Mouse (Mus musculus) intestine, postnatal 0 days (tissue): ENCODE measurements at regions not wholly inside any gene's neighbourhood (a gene's known extent, or its start where the extent isn't known, plus 50 kb on each side); places are given as distances from the start of the nearest gene placed in this dataset.

Source experiments
- ATAC-seq: fragments of 200-750 bp; cut with Nextera tagmentation; 2 replicates; pipeline ENCODE4 v1.8.0; 2017; ENCODE audit warnings: mild to moderate bottlenecking, moderate TSS enrichment, moderate library complexity
- H3K27ac ChIP-seq: fragments of 300-500 bp; sonication (generic); 2 replicates; pipeline ENCODE4 v1.5.1; 2014; ENCODE audit warnings: mild to moderate bottlenecking, low read depth, low read length, moderate library complexity
- H3K27me3 ChIP-seq: fragments of 300-500 bp; sonication (generic); replicated peaks from 2 replicates; pipeline ENCODE4 v1.6.1; 2014; ENCODE audit warnings: low read length, mixed read lengths; ENCODE audit not compliant: control insufficient read depth, insufficient read depth
- H3K36me3 ChIP-seq: fragments of 300-500 bp; sonication (generic); 2 replicates; pipeline ENCODE4 v1.6.1; 2014; ENCODE audit warnings: mild to moderate bottlenecking, moderate library complexity; ENCODE audit not compliant: control insufficient read depth, insufficient read depth
- H3K4me1 ChIP-seq: fragments of 300-500 bp; sonication (generic); replicated peaks from 2 replicates; pipeline ENCODE4 v1.6.1; 2014; ENCODE audit warnings: antibody characterized with exemption, low read length, mixed read lengths; ENCODE audit not compliant: control insufficient read depth, insufficient read depth
- H3K4me2 ChIP-seq: fragments of 300-500 bp; sonication (generic); replicated peaks from 2 replicates; pipeline ENCODE4 v1.6.1; 2014; ENCODE audit warnings: low read depth, mild to moderate bottlenecking, moderate library complexity
- H3K4me3 ChIP-seq: fragments of 300-500 bp; sonication (generic); 2 replicates; pipeline ENCODE4 v1.5.1; 2014; ENCODE audit warnings: low read depth, low read length
- H3K9ac ChIP-seq: fragments of 300-500 bp; sonication (generic); 2 replicates; pipeline ENCODE4 v1.6.1; 2014; ENCODE audit warnings: mild to moderate bottlenecking, low read depth, low read length
- H3K9me3 ChIP-seq: fragments of 300-500 bp; sonication (generic); 2 replicates; pipeline ENCODE4 v1.6.1; 2016; ENCODE audit warnings: mixed run types; ENCODE audit not compliant: control insufficient read depth
- CTCF ChIP-seq: sonication (generic); IDR thresholded peaks from 2 replicates; pipeline ENCODE4 v1.5.1; 2016; ENCODE audit warnings: low read depth, mild to moderate bottlenecking, control low read depth, antibody characterized with exemption, moderate library complexity
- WGBS: fragments of 180-500 bp; shearing (Covaris S2); extraction: QIAGEN DNeasy Blood & Tissue Kit; methylation state at CpG from one replicate; pipeline ENCODE4 v1.1.7; 2014; 5-methylcytosine and 5-hydroxymethylcytosine counted together

- Histone ChIP-seq H3K4me1 (peaks cover 15% of the 10 kb centered on the region; the same call in 1 of the 2 replicates), H3K9ac (no peak overlapping the region), H3K27ac (no peak overlapping the region), H3K27me3 (no peaks in the 10 kb centered on the region), H3K9me3 (0 out of 2 replicates have a peak, but pooled peaks cover 3% of the 10 kb centered on the region), H3K4me3 (no peak overlapping the region), H3K36me3 (no peaks in the 10 kb centered on the region), H3K4me2 (no peak overlapping the region)
- WGBS, result 90% methylated on average over 10 of the region's 10 CpGs
- no peak for ATAC-seq
- no peak for TF ChIP-seq CTCF
These were observed 68.4 kb upstream of the Armc2 start for GRCm38 (mm10) chr10:42086691-42087090.

DNA sequence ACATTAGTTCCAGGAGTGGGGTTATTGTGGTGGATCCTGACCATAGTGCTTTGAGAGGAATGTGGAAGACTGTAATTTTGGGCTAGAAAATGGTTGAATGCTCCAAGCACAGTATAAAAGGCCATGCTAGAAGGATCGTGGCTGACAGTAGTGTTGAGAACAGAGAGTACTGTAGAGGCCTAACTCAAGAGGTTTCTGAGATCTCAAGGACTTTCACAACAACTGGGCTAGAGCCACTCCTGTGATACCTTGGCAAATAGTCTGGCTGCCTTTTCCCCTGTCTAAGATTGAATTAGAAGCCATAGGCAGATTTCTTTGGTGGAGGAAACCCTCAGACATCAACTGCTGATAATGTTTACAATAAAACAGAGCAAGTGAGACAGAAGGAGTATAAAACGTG is 67.1 kb upstream of the Armc2 start:
- ATAC-seq, result no peak

DNA sequence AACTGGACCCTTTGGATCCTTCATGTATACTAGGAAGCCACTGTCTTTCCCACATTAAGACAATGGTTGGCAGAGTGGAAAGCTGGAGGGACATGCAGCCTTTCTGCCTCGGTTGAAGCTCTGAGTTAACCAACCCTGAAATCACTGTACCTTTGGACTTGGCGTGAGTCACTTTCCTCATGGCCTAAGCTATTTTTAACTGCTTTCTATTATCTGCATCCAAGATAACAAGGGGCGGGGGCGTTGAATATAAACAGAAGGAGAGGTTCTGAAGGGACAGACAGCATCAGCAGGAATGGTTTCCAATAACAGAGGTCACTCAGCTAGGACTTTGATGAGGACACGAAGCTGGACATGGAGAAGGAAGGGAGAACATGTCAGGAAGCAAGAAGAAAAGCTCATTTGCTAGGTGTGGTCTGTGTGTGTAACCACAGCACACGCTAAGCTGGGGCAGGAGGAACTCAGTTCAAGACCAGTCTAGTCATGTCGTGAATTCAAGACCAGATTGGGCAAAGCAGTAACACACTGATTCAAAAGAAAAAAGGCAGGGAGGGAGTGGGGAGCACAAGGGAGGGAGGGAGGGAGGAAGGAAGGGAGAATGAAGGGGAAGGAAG is 64.1 kb upstream of the Armc2 start:
- no peaks in the 10 kb centered on the region for H3K27me3 ChIP-seq
- 0 out of 2 replicates have a peak, but pooled peaks cover 3% of the 10 kb centered on the region for H3K9me3 ChIP-seq
- no peak overlapping the region for H3K4me2 ChIP-seq
- H3K27ac ChIP-seq, result peak overlapping the region; percentile 71
- no peak overlapping the region for H3K9ac ChIP-seq
- TF ChIP-seq CTCF, result no peak
- peak; percentile 87 for ATAC-seq
- H3K4me3 ChIP-seq, result no peak overlapping the region
- peaks cover 4% of the 10 kb centered on the region; the same call in 1 of the 2 replicates for H3K4me1 ChIP-seq
- H3K36me3 ChIP-seq, result no peaks in the 10 kb centered on the region
- WGBS, result 22% methylated on average over 7 of the region's 7 CpGs

More for the DNA sequence above, 67.1 kb upstream of the Armc2 start:
- H3K4me3 ChIP-seq, result no peak overlapping the region
- no peaks in the 10 kb centered on the region for H3K27me3 ChIP-seq
- 83% methylated on average over 2 of the region's 2 CpGs for WGBS
- TF ChIP-seq CTCF, result no peak
- H3K9me3 ChIP-seq, result 0 out of 2 replicates have a peak, but pooled peaks cover 3% of the 10 kb centered on the region
- H3K4me2 ChIP-seq, result no peak overlapping the region
- H3K4me1 ChIP-seq, result peaks cover 17% of the 10 kb centered on the region; the same call in 1 of the 2 replicates
- no peak overlapping the region for H3K9ac ChIP-seq
- H3K27ac ChIP-seq, result no peak overlapping the region
- H3K36me3 ChIP-seq, result no peaks in the 10 kb centered on the region

GRCm38 (mm10) chr10:42079775-42080174 is 61.5 kb upstream of the Armc2 start:
- H3K4me2 ChIP-seq, result no peak overlapping the region
- no peak overlapping the region for H3K27ac ChIP-seq
- no peak overlapping the region for H3K4me3 ChIP-seq
- H3K9me3 ChIP-seq, result no peaks in the 10 kb centered on the region
- H3K4me1 ChIP-seq, result peaks cover 4% of the 10 kb centered on the region; the same call in 1 of the 2 replicates
- no peak overlapping the region for H3K9ac ChIP-seq
- H3K27me3 ChIP-seq, result no peaks in the 10 kb centered on the region
- ATAC-seq, result no peak
- H3K36me3 ChIP-seq, result no peaks in the 10 kb centered on the region
- no peak for TF ChIP-seq CTCF

- no peak overlapping the region for H3K4me2 ChIP-seq
- H3K27ac ChIP-seq, result no peak overlapping the region
- 82% methylated on average over 4 of the region's 4 CpGs for WGBS
- H3K36me3 ChIP-seq, result no peaks in the 10 kb centered on the region
- H3K9ac ChIP-seq, result no peak overlapping the region
- no peaks in the 10 kb centered on the region for H3K9me3 ChIP-seq
- H3K4me3 ChIP-seq, result no peak overlapping the region
- ATAC-seq, result no peak
- H3K4me1 ChIP-seq, result peaks cover 7% of the 10 kb centered on the region; the same call in 1 of the 2 replicates
- no peak for TF ChIP-seq CTCF
- no peaks in the 10 kb centered on the region for H3K27me3 ChIP-seq
These were observed 58.5 kb upstream of the Armc2 start for GRCm38 (mm10) chr10:42076711-42077110.

DNA sequence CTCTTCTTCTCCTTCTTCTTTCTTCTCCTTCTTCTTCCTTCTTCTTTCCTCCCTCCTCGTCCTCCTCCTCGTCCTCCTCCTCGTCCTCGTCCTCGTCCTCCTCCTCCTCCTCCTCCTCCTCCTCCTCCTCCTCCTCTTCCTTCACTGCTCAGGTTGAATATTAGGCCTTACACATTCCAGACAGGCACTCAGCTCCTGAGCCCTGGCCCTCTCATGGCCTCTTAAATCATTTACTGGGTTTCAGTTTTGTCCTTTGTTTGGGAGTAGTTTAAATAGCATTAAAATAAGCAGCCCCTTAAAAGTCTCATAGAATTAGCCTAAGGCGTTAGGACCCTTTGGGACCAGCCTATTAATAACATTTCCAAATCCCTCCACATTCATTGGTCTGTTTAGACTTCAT is 57.3 kb upstream of the Armc2 start:
- H3K4me3 ChIP-seq, result no peak overlapping the region
- no peak for TF ChIP-seq CTCF
- H3K9me3 ChIP-seq, result no peaks in the 10 kb centered on the region
- H3K27me3 ChIP-seq, result no peaks in the 10 kb centered on the region
- WGBS, result 84% methylated on average over 6 of the region's 6 CpGs
- H3K9ac ChIP-seq, result no peak overlapping the region
- H3K4me1 ChIP-seq, result 0 out of 2 replicates have a peak, but pooled peaks cover 5% of the 10 kb centered on the region
- ATAC-seq, result no peak
- H3K4me2 ChIP-seq, result no peak overlapping the region
- H3K36me3 ChIP-seq, result no peaks in the 10 kb centered on the region
- H3K27ac ChIP-seq, result no peak overlapping the region
